Mouse (Mus musculus) brain, embryonic 14.5 days (tissue): Measurements from ENCODE around the gene Zbp1.

ENCODE experiments used
- CTCF ChIP-seq: fragments of 200-500 bp; IDR thresholded peaks from 2 replicates; pipeline ENCODE4 v1.5.1; 2012; ENCODE audit warnings: inconsistent platforms, mild to moderate bottlenecking, moderate library complexity, borderline replicate concordance; ENCODE audit not compliant: insufficient read depth, insufficient read length; ENCODE audit errors: extremely low read depth
- POLR2A ChIP-seq: fragments of 200-500 bp; IDR thresholded peaks from 2 replicates; pipeline ENCODE4 v1.6.1; 2012; ENCODE audit warnings: mild to moderate bottlenecking, inconsistent platforms, borderline replicate concordance; ENCODE audit not compliant: poor library complexity, insufficient read depth, insufficient read length, severe bottlenecking; ENCODE audit errors: extremely low read depth

GRCm38 (mm10) chr2:173246688-173247087 lies 28.0 kb upstream of the Zbp1 start:
- TF ChIP-seq CTCF (no peak), POLR2A (no peak)
